Mouse (Mus musculus) spleen, embryonic (tissue): Measurements from ENCODE around the gene Mtf1.

Source experiments
- CTCF ChIA-PET: fragments of 350-600 bp; sonication (Branson Sonifier 250); formaldehyde crosslinking; loops from one replicate; lab custom pipeline; 2022; lab: Charles Lee

Mtf1 gene

GRCm38 (mm10) chr4:124796913-124797312 is 5.0 kb upstream of the Mtf1 start:
- CTCF ChIA-PET: no interaction called here

- CTCF ChIA-PET: interaction anchor here (1.3 kb wide), 1 partner anchor 120 kb away, joined by 3 read pairs; no protein-coding TSS in a partner anchor
Observed at GRCm38 (mm10) chr4:124802309-124803260, 681 bp downstream of the Mtf1 start.

- CTCF ChIA-PET: interaction anchor here (0.5 to 0.7 kb wide), 2 partner anchors 297 to 1797 kb away, joined by 3 to 11 read pairs; no protein-coding TSS in a partner anchor
Observed at GRCm38 (mm10) chr4:124803406-124803805, 1.5 kb downstream of the Mtf1 start.

- CTCF ChIA-PET: no interaction called here
Observed at GRCm38 (mm10) chr4:124808511-124808910, 6.6 kb downstream of the Mtf1 start.

GRCm38 (mm10) chr4:124809136-124809883 is 7.4 kb downstream of the Mtf1 start:
- CTCF ChIA-PET: no interaction called here

- CTCF ChIA-PET: no interaction called here
Observed at GRCm38 (mm10) chr4:124810056-124810455, 8.2 kb downstream of the Mtf1 start.

- CTCF ChIA-PET: no interaction called here
Observed at GRCm38 (mm10) chr4:124811347-124811975, 9.6 kb downstream of the Mtf1 start.

GRCm38 (mm10) chr4:124815901-124816300 is 14.0 kb downstream of the Mtf1 start:
- CTCF ChIA-PET: no interaction called here

- CTCF ChIA-PET: no interaction called here
Observed at GRCm38 (mm10) chr4:124817803-124818202, 15.9 kb downstream of the Mtf1 start.

GRCm38 (mm10) chr4:124818832-124819231 is 16.9 kb downstream of the Mtf1 start:
- CTCF ChIA-PET: no interaction called here

- CTCF ChIA-PET: no interaction called here
Observed at GRCm38 (mm10) chr4:124824967-124825366, 23.1 kb downstream of the Mtf1 start.

- CTCF ChIA-PET: no interaction called here
Observed at GRCm38 (mm10) chr4:124825371-124825965, 23.6 kb downstream of the Mtf1 start.

GRCm38 (mm10) chr4:124829671-124830070 is 27.8 kb downstream of the Mtf1 start:
- CTCF ChIA-PET: no interaction called here

- CTCF ChIA-PET: no interaction called here
Observed at GRCm38 (mm10) chr4:124832796-124833195, 30.9 kb downstream of the Mtf1 start.

- CTCF ChIA-PET: interaction anchor here (0.7 kb wide), 1 partner anchor 609 kb away, joined by 3 read pairs; no protein-coding TSS in a partner anchor
Observed at GRCm38 (mm10) chr4:124838035-124838700, 36.3 kb downstream of the Mtf1 start.

GRCm38 (mm10) chr4:124840998-124841397 is 39.1 kb downstream of the Mtf1 start:
- CTCF ChIA-PET: no interaction called here

- CTCF ChIA-PET: no interaction called here
Observed at GRCm38 (mm10) chr4:124843493-124843892, 41.6 kb downstream of the Mtf1 start.

GRCm38 (mm10) chr4:124847573-124847972 is 45.7 kb downstream of the Mtf1 start:
- CTCF ChIA-PET: no interaction called here

- CTCF ChIA-PET: no interaction called here
Observed at GRCm38 (mm10) chr4:124849631-124850260, 47.8 kb downstream of the Mtf1 start.

GRCm38 (mm10) chr4:124850261-124850913 is 48.5 kb downstream of the Mtf1 start, which contains the start of gene Yrdc:
Yrdc (plus strand) TSS chr4:124850679.
- CTCF ChIA-PET: no interaction called here
